Mouse (Mus musculus) limb, embryonic 15.5 days (tissue): ENCODE data around the gene Ddost. TPM values are rescaled to one million over a fixed set of nuclear protein-coding genes. Genes with fewer than 3 reads are reported as not detected.

Source experiments
- ATAC-seq: fragments of 200-750 bp; cut with Nextera tagmentation; 2 replicates; pipeline ENCODE4 v1.8.0; 2017; ENCODE audit warnings: low read depth, moderate TSS enrichment; ENCODE audit not compliant: insufficient number of reproducible peaks, low FRiP score, low TSS enrichment
- H3K27ac ChIP-seq: fragments of 300-500 bp; sonication (generic); 2 replicates; pipeline ENCODE4 v1.5.1; 2015; ENCODE audit warnings: moderate library complexity, mild to moderate bottlenecking, inconsistent platforms
- H3K27me3 ChIP-seq: fragments of 300-500 bp; sonication (generic); 2 replicates; pipeline ENCODE4 v1.6.1; 2015; ENCODE audit warnings: inconsistent platforms
- H3K36me3 ChIP-seq: fragments of 300-500 bp; sonication (generic); 2 replicates; pipeline ENCODE4 v1.6.1; 2015; ENCODE audit warnings: inconsistent platforms
- H3K4me1 ChIP-seq: fragments of 300-500 bp; sonication (generic); 2 replicates; pipeline ENCODE4 v1.6.1; 2015; ENCODE audit warnings: inconsistent platforms
- H3K4me2 ChIP-seq: fragments of 300-500 bp; sonication (generic); 2 replicates; pipeline ENCODE4 v1.6.1; 2015; ENCODE audit warnings: mild to moderate bottlenecking, inconsistent platforms
- H3K4me3 ChIP-seq: fragments of 300-500 bp; sonication (generic); 2 replicates; pipeline ENCODE4 v1.5.1; 2015; ENCODE audit warnings: mild to moderate bottlenecking, inconsistent platforms
- H3K9ac ChIP-seq: fragments of 300-500 bp; sonication (generic); 2 replicates; pipeline ENCODE4 v1.6.1; 2015; ENCODE audit warnings: inconsistent platforms
- H3K9me3 ChIP-seq: fragments of 300-500 bp; sonication (generic); 2 replicates; pipeline ENCODE4 v1.6.1; 2016; ENCODE audit warnings: inconsistent platforms
- WGBS: fragments of 180-500 bp; shearing (Covaris S2); methylation state at CpG from one replicate; pipeline ENCODE4 v1.1.7; 2015; 5-methylcytosine and 5-hydroxymethylcytosine counted together
- polyA plus RNA-seq: library from polyadenylated mRNA; unstranded; fragments of >200 nt; fragmentation: Nextera tagmentation; extraction: Ambion mirVana; gene quantifications from 2 replicates; pipeline ENCODE4 v1.2.1, GENCODE M21; 2015

Gene Ddost
- polyA plus RNA-seq, 1 experiment from 2014 or later, result 395 TPM

DNA sequence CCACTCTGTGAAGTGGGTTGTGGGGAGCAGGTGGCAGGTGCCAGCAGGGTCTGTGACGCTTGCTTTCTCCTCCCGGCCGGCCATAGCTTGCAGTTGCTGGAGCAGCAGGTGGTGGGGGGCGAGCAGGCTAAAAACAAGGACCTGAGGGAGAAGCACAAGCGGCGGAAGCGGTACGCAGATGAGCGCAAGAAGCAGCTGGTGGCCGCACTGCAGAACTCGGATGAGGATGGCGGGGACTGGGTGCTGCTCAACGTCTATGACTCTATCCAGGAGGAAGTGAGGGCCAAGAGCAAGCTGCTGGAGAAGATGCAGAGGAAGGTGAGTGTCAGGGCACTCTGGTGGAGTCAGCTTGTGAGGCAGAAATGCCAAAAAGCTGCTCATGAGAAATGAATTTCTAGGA, 12.5 kb upstream of the Ddost start:
- Histone ChIP-seq H3K4me1 (no peaks in the 10 kb centered on the region), H3K9me3 (no peaks in the 10 kb centered on the region), H3K36me3 (no peaks in the 10 kb centered on the region), H3K4me3 (no peak overlapping the region), H3K9ac (no peak overlapping the region), H3K27me3 (no peaks in the 10 kb centered on the region; the same call in 1 of the 2 replicates), H3K4me2 (no peak overlapping the region), H3K27ac (no peak overlapping the region)
- WGBS, result 83% methylated on average over 13 of the region's 13 CpGs
- no peak for ATAC-seq

- WGBS, result 75% methylated on average over 18 of the region's 18 CpGs
- no peak for ATAC-seq
- H3K9ac ChIP-seq, result no peak overlapping the region
- no peak overlapping the region for H3K4me3 ChIP-seq
- no peaks in the 10 kb centered on the region for H3K36me3 ChIP-seq
- no peaks in the 10 kb centered on the region for H3K9me3 ChIP-seq
- H3K27ac ChIP-seq, result no peak overlapping the region
- no peaks in the 10 kb centered on the region for H3K4me1 ChIP-seq
- H3K4me2 ChIP-seq, result no peak overlapping the region
- no peaks in the 10 kb centered on the region; the same call in 1 of the 2 replicates for H3K27me3 ChIP-seq
These were observed 11.1 kb upstream of the Ddost start for GRCm38 (mm10) chr4:138293261-138293948.

DNA sequence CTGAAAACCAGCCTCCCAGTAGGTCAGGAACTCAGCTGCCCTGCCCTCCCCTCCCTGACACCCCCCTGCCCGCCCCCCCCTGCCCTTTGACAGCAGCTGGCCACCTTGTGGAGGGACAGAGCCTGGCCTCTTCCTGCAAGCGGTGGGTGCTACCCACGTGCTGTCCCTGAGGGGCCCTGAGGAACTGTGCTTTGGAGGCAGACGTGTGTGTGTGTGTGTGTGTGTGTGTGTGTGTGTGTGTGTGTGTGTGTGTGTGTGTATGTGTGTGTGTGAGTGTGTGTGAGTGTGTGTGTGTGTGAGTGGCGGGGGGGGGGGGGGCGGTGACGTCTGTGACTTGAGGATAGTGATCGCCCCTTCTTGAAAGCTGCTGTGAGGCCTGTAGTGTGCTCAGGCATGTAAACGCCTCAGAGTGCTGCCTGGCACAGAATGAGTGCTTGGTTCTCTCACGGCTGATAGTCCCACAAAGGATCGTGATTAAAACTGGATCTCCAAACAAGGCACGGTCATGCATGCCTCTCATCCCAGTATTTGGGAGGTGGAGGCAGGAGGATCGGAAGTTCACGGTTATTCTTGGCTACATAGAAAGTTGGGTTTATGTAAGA, 10.5 kb upstream of the Ddost start:
- Histone ChIP-seq H3K36me3 (no peaks in the 10 kb centered on the region), H3K27ac (no peak overlapping the region), H3K4me3 (no peak overlapping the region), H3K4me2 (no peak overlapping the region), H3K9ac (no peak overlapping the region), H3K4me1 (no peaks in the 10 kb centered on the region), H3K27me3 (no peaks in the 10 kb centered on the region; the same call in 1 of the 2 replicates), H3K9me3 (no peaks in the 10 kb centered on the region)
- no peak for ATAC-seq
- WGBS, result 78% methylated on average over 8 of the region's 14 CpGs

DNA sequence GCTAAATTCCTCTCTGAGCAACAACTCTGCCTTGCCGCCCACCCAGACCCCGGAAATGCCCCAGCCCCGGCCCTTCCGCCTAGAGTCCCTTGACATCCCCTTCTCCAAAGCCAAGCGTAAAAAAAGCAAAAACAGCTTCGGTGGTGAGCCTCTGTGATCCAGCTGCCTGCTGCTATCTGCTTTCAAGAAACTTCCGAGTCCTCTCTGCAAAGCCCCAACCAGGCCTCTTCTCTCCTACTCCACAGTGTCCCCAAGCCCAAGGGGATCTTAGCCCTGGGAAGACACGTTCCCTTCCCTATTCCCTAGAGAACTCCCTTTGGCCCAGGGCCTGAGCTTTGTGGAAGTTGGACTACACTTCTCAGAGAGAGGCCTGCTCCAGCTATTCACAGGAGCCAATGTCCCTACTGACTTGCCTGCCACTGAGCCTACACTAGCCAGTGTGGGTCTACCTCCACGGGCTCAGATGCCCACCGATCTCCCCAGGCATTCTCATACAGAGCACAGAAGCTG, 3.2 kb upstream of the Ddost start:
- no peaks in the 10 kb centered on the region for H3K27me3 ChIP-seq
- H3K9me3 ChIP-seq, result no peaks in the 10 kb centered on the region
- H3K4me2 ChIP-seq, result no peak overlapping the region
- peaks cover 18% of the 10 kb centered on the region for H3K4me1 ChIP-seq
- no peaks in the 10 kb centered on the region for H3K36me3 ChIP-seq
- H3K4me3 ChIP-seq, result no peak overlapping the region
- no peak overlapping the region for H3K27ac ChIP-seq
- H3K9ac ChIP-seq, result no peak overlapping the region
- ATAC-seq, result no peak
- 83% methylated on average over 10 of the region's 10 CpGs for WGBS

DNA sequence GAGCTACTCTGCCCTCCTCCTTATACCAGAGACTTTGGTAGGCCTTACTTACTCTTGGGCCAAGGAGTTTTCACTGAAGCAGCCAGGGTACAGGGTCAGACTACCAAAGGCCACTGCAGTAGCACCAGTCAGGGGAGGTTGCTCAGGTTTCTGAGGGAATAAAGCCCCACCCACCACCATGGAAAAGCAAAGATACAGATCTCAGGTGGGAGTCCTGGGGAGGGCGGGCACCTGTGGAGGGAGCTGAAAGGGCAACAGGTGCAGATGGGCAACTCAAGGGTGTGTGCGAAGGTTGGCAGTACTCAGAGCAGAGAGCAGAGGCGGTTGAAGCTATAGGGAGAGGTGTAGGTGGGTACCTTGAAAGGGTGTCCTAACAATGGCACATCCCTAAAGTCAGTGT, 1.5 kb upstream of the Ddost start:
- no peak overlapping the region for H3K9ac ChIP-seq
- H3K27ac ChIP-seq, result no peak overlapping the region
- H3K27me3 ChIP-seq, result no peaks in the 10 kb centered on the region
- H3K4me2 ChIP-seq, result no peak overlapping the region; the same call in 1 of the 2 replicates
- no peaks in the 10 kb centered on the region for H3K9me3 ChIP-seq
- ATAC-seq, result no peak
- H3K4me1 ChIP-seq, result peaks cover 18% of the 10 kb centered on the region
- H3K4me3 ChIP-seq, result no peak overlapping the region
- WGBS, result 96% methylated on average over 3 of the region's 3 CpGs
- peaks cover 15% of the 10 kb centered on the region for H3K36me3 ChIP-seq

DNA sequence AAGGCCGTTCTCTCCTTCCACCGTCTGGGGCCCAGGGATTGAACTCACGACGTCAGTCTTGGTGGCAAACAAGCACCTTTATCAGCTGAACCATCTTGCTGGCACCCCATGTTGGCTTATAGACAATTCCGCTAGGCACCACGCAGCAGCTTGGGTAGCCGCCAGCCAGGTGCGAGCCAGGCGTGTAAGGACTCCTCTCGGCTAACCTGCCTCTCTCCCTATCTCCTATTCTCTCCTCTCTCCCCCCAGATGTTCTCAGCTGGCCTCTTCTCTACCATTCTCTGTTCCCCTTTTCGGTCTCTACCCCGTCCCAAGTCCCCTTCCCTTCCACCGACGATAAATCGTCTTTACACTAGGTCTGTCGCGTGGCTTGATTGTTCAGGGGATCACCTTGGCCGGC, 788 bp upstream of the Ddost start:
- peak overlapping the region; percentile 86 for H3K4me2 ChIP-seq
- peak overlapping the region; percentile 70 for H3K9ac ChIP-seq
- peaks cover 18% of the 10 kb centered on the region for H3K4me1 ChIP-seq
- H3K4me3 ChIP-seq, result peak overlapping the region; percentile 95
- ATAC-seq, result no peak
- no peaks in the 10 kb centered on the region for H3K27me3 ChIP-seq
- peaks cover 22% of the 10 kb centered on the region for H3K36me3 ChIP-seq
- 12% methylated on average over 18 of the region's 18 CpGs for WGBS
- H3K27ac ChIP-seq, result peak overlapping the region; percentile 72
- H3K9me3 ChIP-seq, result no peaks in the 10 kb centered on the region

DNA sequence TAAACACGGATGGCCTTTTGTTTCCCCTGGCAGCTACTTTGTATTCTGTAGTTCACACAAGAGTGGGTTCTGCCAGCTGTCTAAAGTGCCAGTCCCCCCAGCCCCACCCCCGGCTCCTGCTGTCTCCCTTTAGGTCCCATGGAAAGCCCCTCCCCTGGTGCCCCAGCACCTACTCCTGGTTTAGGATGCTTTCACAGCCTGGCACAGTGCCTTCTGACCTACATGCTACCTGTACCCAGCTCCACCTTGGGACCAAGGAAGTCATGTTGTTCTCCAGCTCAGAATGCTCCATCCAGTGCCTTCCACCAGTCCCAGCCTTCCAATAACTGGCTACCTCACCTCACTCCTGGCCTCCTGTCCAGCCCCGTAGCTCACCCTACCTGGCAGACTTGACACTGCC, 2.5 kb downstream of the Ddost start:
- no peak for ATAC-seq
- Histone ChIP-seq H3K4me2 (no peak overlapping the region), H3K9me3 (no peaks in the 10 kb centered on the region), H3K9ac (no peak overlapping the region), H3K4me3 (no peak overlapping the region), H3K27me3 (no peaks in the 10 kb centered on the region), H3K27ac (no peak overlapping the region), H3K4me1 (peaks cover 18% of the 10 kb centered on the region), H3K36me3 (peaks cover 53% of the 10 kb centered on the region)
- WGBS, result 95% methylated on average over 3 of the region's 3 CpGs

DNA sequence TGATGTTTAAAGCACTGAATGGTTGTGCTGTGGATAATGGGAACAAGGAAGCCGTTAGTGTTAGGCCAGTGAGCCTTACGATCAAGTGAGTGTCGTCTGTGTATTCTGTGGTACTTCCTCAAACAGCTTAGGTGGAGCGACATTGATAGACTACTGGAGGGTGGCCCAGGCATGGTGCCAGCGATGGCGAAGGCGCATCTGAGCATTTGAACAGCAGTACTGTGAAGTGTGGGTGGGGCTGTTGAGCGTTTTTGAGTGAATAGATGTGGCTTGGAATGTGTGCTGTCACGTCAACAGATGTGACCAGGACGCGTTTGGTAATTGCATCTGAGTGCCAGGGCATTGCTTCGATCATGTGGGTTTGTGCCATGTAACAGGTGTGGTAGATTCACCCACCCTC, 3.2 kb downstream of the Ddost start:
- WGBS, result 89% methylated on average over 12 of the region's 12 CpGs
- no peak overlapping the region for H3K27ac ChIP-seq
- no peaks in the 10 kb centered on the region for H3K9me3 ChIP-seq
- no peak for ATAC-seq
- no peaks in the 10 kb centered on the region for H3K27me3 ChIP-seq
- H3K9ac ChIP-seq, result no peak overlapping the region
- no peak overlapping the region for H3K4me2 ChIP-seq
- peaks cover 60% of the 10 kb centered on the region for H3K36me3 ChIP-seq
- H3K4me3 ChIP-seq, result no peak overlapping the region
- H3K4me1 ChIP-seq, result peaks cover 18% of the 10 kb centered on the region

- H3K9ac ChIP-seq, result no peak overlapping the region
- ATAC-seq, result no peak
- WGBS, result 93% methylated on average over 19 of the region's 19 CpGs
- no peaks in the 10 kb centered on the region for H3K27me3 ChIP-seq
- H3K4me3 ChIP-seq, result no peak overlapping the region
- peaks cover 87% of the 10 kb centered on the region for H3K36me3 ChIP-seq
- H3K4me1 ChIP-seq, result peaks cover 6% of the 10 kb centered on the region
- H3K9me3 ChIP-seq, result no peaks in the 10 kb centered on the region
- no peak overlapping the region for H3K27ac ChIP-seq
- H3K4me2 ChIP-seq, result no peak overlapping the region
These were observed 5.9 kb downstream of the Ddost start for GRCm38 (mm10) chr4:138310311-138310910.

GRCm38 (mm10) chr4:138311595-138311994, 7.1 kb downstream of the Ddost start:
- Histone ChIP-seq H3K4me1 (no peaks in the 10 kb centered on the region), H3K36me3 (peaks cover 96% of the 10 kb centered on the region), H3K4me2 (no peak overlapping the region), H3K9me3 (no peaks in the 10 kb centered on the region), H3K9ac (no peak overlapping the region), H3K27ac (no peak overlapping the region), H3K4me3 (no peak overlapping the region), H3K27me3 (no peaks in the 10 kb centered on the region)
- ATAC-seq, result 0 out of 2 replicates have a peak, but pooled peaks have one; percentile 13
- 59% methylated on average over 8 of the region's 8 CpGs for WGBS

DNA sequence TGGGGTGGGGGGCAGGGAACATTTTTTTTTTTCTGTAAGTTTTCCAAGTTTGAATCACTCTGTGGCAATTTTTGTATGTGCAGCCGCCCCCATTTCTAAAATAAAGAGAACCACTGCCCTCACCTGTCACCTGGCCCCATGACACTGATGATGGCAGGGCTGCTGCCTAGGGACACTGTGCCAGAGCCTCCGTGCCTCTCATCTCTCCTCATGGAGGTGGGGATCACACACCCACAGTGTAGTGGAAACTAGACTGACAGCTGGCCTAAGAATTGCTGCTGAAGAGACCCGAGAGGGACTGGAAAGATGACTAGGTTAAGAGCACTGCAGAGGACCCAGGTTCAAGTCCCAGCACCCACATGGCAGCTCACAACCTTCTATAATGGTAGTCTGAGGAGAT, 7.6 kb downstream of the Ddost start:
- H3K4me2 ChIP-seq, result no peak overlapping the region
- ATAC-seq, result no peak
- H3K9me3 ChIP-seq, result no peaks in the 10 kb centered on the region
- no peak overlapping the region for H3K4me3 ChIP-seq
- H3K4me1 ChIP-seq, result no peaks in the 10 kb centered on the region
- H3K36me3 ChIP-seq, result peaks cover 98% of the 10 kb centered on the region
- H3K27me3 ChIP-seq, result no peaks in the 10 kb centered on the region
- H3K27ac ChIP-seq, result no peak overlapping the region
- 91% methylated on average over 3 of the region's 3 CpGs for WGBS
- H3K9ac ChIP-seq, result no peak overlapping the region

DNA sequence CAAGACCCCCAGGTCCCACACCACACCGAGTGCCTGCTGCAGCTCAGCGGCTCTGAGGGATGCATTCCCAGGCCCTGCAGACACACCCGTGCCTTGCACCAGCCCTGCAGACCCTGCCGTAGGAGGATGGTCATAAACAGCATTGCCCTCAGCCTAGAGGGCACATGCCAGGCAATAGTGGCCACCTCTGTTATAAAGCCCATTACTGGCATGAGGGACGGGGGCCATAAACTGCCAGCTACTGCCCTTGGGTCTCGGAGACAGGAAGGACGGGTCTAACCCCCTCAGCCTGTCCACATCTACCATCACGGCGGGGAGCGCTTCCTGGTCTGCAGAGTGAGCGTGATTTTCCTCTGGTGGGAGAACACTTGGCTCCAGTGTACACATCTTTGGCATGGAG, 8.5 kb downstream of the Ddost start:
- WGBS, result 86% methylated on average over 11 of the region's 11 CpGs
- peaks cover 98% of the 10 kb centered on the region for H3K36me3 ChIP-seq

More for the DNA sequence above, 8.5 kb downstream of the Ddost start:
- Histone ChIP-seq H3K9me3 (no peaks in the 10 kb centered on the region), H3K27me3 (no peaks in the 10 kb centered on the region), H3K4me2 (no peak overlapping the region), H3K4me3 (no peak overlapping the region), H3K4me1 (no peaks in the 10 kb centered on the region), H3K27ac (no peak overlapping the region), H3K9ac (no peak overlapping the region)
- no peak for ATAC-seq
